Mouse (Mus musculus) ES-E14 (cell line): ENCODE data around the gene Zfp385c.

Experiments used
- CHD2 ChIP-seq: IDR thresholded peaks from 2 replicates; pipeline ENCODE4 v1.6.1; 2014; ENCODE audit warnings: mild to moderate bottlenecking, low read depth, low read length, inconsistent platforms
- HCFC1 ChIP-seq: IDR thresholded peaks from 2 replicates; pipeline ENCODE4 v1.6.1; 2012; ENCODE audit warnings: low read length, inconsistent platforms, borderline replicate concordance; ENCODE audit not compliant: insufficient read depth
- MAFK ChIP-seq: IDR thresholded peaks from 2 replicates; pipeline ENCODE4 v1.6.1; 2014; ENCODE audit warnings: mild to moderate bottlenecking, low read depth, low read length, inconsistent platforms; ENCODE audit not compliant: insufficient read depth
- ZNF384 ChIP-seq: IDR thresholded peaks from 2 replicates; pipeline ENCODE4 v1.6.1; 2012; ENCODE audit warnings: low read depth, low read length, inconsistent platforms

- TF ChIP-seq MAFK (no peak), CHD2 (no peak), HCFC1 (no peak), ZNF384 (no peak)
These were observed 90.9 kb downstream of the Zfp385c start for GRCm38 (mm10) chr11:100601372-100601771.
